Mouse (Mus musculus) kidney, adult 11 months (tissue): ENCODE results near the gene Scarb1.

Source experiments
- DNase-seq: peaks from one replicate; pipeline ENCODE4 v3.0.0; 2022

The Scarb1 gene

DNA sequence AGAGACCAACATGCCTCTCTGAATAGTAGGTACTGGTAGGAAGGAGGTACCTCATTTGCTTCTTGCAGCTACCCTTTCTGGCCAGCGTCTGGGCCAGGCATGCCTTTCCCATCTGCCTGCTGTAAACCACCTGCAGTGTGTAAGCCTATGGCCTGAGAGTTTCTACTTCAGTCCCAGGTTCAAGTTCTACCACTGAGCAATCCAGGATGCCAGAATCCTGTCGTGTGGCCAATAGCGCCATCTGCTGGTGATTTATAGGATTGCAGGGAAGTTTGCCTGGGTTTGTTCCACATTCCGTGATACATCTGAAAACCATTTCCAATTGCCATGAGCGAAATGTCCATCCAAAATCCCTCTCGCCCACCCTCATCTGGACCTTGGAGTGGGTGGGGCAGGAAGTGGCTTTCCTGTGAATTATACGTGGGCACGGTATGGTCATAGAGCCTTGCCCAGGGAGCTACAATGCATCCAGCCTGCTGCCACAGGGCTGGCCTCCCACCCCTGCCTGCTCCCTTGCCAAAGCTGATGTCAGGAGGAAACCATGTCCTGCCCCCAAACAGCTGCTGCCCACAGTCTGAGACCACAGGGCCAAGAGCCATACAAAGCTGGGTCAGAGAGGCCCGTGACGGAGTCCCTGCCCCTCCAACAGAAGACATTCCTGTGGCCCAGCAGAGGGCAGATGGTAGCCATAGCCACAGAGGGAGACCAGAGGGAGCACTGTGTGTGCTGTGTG lies 72.7 kb downstream of the Scarb1 start:
- peak; percentile 61 for DNase-seq

DNA sequence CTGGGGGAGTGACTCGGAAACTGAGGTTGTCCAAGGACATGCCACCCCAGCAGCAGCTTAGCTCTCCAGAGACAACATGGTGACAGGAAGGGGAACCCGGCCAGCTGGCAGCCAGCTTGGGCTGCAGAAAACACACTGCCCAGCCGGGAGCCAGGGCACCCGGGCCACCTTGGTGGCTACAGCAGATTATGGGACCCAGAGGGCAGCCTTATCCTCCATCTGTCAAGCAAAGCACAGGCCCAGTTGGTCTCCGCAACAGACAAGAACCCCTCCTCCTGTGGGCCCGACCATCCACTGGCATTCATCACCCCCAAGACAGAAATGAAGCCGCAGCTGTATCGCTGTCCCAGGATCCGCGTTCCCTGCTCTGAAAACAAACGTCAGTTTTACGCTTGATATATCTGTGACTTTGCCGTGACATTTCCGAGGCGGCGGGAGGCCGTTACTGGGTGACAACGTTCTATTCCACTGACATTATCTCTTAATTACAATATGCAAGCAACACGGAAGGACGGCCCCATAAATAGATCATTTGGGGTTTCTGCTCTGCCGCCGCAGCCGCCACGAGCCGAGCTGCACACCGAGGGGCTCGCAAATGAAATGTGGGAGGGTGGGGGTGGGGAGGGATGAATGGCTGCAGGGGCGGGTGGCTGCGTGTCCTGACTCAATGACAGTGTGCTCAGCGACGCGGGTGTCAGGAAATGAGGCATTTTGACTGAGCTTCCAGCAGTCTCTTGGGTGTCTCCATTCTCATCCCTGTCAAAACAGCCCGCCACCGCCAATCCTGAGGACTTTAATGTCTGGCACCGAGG lies 73.5 kb downstream of the Scarb1 start:
- peak; percentile 28 for DNase-seq

DNA sequence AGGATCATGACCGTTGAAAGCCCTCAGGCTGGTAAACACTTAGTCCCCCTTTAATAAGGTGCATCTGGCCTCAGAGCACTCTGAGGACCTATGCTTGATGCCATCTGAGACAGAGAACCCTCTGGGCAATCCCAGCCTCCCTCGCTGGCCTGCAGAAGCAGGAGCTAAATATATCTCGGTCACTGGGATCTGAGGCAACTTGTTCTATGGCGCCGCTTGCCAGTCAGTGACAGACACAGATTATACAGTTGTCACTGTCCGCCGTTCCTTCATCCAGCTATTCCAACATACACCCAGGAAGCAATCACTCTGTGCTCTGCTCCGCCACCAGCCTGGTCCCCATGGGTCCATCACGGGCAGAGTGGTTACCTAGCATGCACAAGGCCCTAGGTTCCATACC lies 74.8 kb downstream of the Scarb1 start:
- DNase-seq = no peak

DNA sequence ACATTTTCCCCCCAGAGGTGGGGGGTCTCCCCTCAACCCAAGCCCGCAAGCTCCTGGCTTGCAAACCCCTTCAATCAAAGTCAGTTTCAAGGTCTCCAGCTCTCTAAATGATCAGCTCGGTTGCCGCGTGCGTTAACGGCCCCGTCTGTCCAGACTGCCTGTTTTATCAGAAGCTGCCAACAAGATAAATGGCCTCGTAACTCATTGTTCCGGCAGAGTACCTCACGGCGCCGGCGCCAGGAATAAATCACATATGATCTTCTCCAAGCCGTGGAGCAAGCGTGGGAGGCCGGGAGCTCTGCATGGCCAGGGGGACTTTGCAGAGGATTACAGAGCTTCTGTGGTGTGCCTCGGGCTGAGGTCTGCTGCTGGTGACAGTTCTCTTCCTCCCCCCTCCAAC lies 76.2 kb downstream of the Scarb1 start:
- no peak for DNase-seq

DNA sequence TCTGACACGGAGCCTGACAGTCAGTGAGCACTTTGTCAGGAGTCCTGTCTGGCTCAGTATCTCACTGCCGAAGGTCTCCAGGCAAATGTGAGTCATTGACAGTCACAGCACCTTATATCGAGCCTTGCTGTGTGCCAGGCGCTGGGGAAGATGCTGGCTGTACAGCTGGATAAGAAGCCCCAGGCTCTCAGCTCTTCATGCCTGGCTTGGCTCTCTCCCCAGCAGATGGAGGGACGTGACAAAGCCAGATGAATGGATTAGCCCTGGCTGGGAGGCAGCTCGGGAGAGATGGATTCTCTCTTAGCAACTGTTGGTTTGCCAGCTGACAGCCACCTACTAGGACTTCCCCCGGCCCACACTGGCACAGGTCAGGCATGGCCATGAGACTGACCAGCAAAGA lies 78.3 kb downstream of the Scarb1 start:
- no peak for DNase-seq

DNA sequence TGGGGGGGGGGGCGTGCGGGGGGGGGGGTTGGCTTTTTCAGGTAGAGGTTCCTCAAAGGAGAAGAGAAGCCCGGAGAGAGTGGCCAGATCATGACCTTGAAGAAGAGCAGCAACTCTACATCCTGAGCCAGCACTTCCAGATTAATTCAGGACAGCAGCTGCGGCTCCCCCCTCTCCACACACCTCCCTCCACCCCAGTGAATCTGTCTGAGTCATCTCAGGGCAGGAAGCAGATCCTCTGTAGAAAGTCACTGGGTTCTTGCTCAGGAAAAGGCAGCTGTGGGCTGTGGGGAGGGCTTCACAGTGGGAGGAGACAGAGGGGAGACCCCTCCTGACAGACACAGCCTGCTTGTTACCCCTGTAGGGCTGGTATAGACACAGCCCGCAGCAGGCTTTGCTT lies 87.0 kb downstream of the Scarb1 start:
- no peak for DNase-seq

DNA sequence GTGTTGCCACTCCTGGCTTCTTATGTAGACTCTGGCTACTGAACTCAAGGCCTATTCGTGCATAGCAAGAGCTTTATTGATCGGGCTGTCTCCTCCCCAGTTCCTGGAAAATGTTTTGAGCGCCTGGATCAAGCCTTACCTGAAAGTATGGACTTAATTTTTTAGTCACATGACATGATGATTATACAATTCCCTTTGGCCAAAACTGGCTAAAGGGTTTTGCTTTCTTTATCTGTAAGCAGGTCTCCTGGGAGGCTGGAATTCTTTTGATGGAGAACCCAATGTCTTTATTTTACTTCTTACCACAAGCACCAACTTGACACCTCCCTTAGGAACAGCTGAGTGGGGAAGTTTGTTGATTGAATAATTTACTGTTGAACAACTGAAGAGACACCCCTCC lies 87.4 kb downstream of the Scarb1 start:
- no peak for DNase-seq

GRCm38 (mm10) chr5:125252664-125253063 lies 88.2 kb downstream of the Scarb1 start:
- peak; percentile 51 for DNase-seq

- no peak for DNase-seq
Observed at GRCm38 (mm10) chr5:125251885-125252615, 88.8 kb downstream of the Scarb1 start.

DNA sequence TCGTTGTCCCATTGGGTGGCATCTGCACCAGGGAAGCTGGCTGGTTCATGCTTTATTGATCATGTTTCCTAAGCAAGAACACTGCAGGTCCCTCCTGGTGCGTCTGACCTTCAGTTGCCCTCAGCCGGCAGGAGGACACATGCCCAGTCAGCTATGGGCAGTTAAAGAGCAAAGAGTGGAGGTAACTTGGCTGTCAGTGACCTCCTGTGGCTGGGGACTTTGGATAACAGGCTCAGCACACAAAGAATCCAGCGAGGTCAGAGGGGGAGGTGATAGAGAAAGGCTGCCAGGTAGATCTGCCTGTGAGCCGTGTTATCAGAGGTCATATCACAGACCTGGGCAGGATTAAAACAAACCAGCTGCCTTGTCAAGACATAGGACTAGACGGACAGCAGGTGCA lies 91.7 kb downstream of the Scarb1 start:
- peak; percentile 45 for DNase-seq

- DNase-seq = no peak
Observed at GRCm38 (mm10) chr5:125246711-125247110, 94.2 kb downstream of the Scarb1 start.

DNA sequence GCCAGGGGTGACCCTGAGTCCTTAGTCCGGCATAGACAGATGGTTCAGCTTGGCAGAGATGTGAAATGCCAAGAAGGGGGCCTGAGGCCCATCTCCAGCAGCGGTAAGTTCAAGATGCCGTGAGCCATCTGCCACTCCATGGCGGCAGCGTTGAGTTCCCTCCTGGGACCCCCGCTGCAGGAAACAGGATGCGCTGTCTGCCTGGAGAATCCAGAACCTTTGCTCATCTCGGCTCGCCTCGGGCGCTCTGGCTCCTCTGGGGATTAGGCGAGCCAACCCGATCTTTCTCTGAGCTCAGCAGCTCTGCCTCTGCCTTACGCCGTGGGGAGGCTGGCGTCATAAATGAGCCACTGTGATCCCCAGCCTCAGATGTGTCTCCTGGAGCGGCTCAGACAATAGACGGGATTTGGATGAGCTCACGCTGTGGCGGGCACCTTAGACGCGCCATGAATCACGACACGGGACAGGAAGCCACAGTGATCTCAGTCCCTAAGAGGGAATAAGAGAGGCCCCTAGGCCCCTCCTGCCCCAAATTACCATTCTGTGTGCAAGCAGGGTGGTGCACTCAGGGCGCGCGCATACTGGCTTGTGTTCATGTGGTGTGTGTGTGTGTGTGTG lies 95.3 kb downstream of the Scarb1 start:
- peak; percentile 59 for DNase-seq

GRCm38 (mm10) chr5:125244825-125245533 lies 95.9 kb downstream of the Scarb1 start:
- DNase-seq = no peak

DNA sequence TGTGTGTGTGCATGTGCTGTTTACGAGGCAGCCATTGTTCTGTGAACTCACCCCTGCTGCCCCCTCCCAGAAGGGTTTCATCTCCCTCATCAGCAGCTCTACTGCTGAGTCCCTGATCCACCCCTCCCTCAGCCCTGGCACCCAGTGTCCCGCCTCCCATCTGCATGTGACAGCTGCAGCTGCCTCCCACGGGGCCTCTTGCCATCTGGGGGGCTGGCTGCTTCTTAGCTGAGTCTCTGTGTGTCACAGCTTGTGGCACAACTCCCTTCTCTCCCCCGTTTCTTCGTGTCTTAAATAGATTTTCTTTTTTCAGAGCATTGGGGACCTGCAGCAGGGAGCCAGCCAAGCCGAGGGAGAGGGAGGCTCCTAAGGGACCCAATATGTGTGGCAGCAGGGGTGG lies 97.0 kb downstream of the Scarb1 start:
- DNase-seq = no peak

GRCm38 (mm10) chr5:125242111-125242510 lies 98.8 kb downstream of the Scarb1 start:
- peak; percentile 55 for DNase-seq

GRCm38 (mm10) chr5:125241627-125242026 lies 99.3 kb downstream of the Scarb1 start:
- no peak for DNase-seq

- no peak for DNase-seq
Observed at GRCm38 (mm10) chr5:125240124-125240781, 100.6 kb downstream of the Scarb1 start.

GRCm38 (mm10) chr5:125235874-125236273 lies 105.0 kb downstream of the Scarb1 start:
- no peak for DNase-seq

DNA sequence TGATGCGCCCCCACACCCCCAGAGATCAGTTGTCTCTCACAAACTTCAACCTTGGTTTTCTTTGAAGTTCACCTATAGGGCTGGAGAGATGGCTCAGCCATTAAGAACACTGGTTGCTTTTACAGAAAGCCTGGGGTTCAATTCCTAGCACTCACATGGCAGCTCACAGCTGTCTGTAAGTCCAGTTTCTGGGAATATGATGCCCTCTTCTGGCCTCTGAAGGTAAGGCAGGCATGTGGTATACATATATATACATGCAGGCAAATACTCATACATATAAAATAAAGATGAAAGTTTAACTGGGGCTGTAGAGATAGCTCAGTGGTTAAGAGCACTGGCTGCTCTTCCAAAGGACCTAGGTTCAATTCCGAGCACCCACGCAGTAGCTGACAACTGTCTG lies 105.5 kb downstream of the Scarb1 start:
- no peak for DNase-seq

DNA sequence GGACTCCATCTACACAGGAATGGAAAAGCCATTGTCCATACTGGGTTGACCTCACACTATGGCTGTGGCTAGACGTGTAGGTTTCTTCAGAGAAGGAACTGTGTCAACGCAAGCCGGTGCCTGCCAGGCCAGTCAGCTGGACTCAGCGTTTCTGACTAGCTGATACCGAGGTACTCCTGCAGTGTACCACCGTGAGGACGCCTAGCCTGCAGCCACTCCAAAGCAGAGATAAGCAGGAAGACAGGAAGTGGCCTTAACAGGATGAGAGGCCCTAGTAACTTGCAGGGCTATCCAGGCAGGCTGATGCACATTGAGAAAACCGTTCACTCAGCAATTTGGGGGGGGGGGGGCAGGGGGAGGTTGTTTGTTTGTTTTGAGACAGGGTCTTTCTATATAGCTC lies 106.5 kb downstream of the Scarb1 start:
- DNase-seq = no peak

DNA sequence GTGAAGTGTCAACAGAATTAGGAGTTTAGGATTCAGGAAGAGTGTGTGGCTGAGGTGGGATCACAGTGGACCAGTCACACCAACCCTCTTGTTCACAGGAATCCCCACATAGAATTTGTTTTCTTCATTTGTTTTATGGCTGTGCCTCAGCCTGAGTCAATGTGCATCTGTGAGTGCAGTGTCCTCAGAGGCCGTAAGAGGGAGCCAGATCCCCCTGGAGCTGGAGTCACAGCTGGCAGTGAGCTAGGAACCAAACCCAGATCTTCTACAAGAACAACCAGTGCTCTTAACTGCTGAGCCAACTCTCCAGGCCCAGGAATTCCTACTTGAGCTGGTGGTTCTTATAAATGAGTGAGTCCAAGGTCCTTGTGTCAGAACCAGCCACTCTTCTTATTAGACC lies 107.4 kb downstream of the Scarb1 start:
- DNase-seq = no peak

DNA sequence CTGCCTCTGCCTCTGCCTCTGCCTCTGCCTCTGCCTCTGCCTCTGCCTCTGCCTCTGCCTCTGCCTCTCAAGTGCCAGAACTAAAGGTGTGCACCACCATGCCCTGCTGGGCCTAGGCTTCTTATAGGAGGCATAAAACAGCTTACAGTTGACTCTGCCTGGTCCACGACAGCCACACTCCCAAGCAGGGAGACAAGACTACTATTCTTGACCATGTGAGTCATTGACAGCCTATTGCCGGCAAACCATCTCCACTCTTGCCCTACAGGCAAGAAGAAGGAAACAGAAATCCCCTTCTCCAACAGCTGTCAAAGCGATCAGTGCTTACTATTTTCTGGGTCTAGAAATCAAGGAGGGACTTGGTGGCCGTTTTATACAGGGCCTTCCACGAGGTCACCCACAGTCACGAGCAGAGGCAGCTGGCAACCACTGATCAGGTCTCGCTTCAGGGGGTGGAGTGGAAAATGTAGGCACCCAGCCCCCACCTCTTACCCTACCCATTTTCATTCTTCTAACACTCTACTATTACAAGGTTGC lies 108.4 kb downstream of the Scarb1 start:
- DNase-seq = no peak
